Mouse (Mus musculus) CD8-positive naive resting alpha-beta T cell, adult 2 months (primary cell): ENCODE data around the gene Srsf1.
A peak's percentile ranks its signal among the peaks of the same experiment; 100 is the strongest.

Source experiments
- DNase-seq, 2 experiments: peaks; one replicate each; pipeline ENCODE4 v3.0.0; 2022; ENCODE audit warnings: low read depth in 2 of 2, low spot score in 2 of 2

Srsf1 gene

GRCm38 (mm10) chr11:88070392-88070791 is 23.2 kb downstream of the Srsf1 start:
- DNase-seq = no peak

GRCm38 (mm10) chr11:88071113-88071512 is 23.9 kb downstream of the Srsf1 start:
- DNase-seq = no peak

GRCm38 (mm10) chr11:88073343-88073875 is 26.2 kb downstream of the Srsf1 start:
- peak; percentile 54 for DNase-seq

- no peak for DNase-seq
Observed at GRCm38 (mm10) chr11:88075701-88076100, 28.5 kb downstream of the Srsf1 start.

GRCm38 (mm10) chr11:88076394-88076793 is 29.2 kb downstream of the Srsf1 start:
- no peak for DNase-seq

- DNase-seq = no peak
Observed at GRCm38 (mm10) chr11:88083699-88084098, 36.5 kb downstream of the Srsf1 start.

GRCm38 (mm10) chr11:88086737-88087627 is 39.8 kb downstream of the Srsf1 start:
- DNase-seq = peak; percentile 24 to 46

- no peak for DNase-seq
Observed at GRCm38 (mm10) chr11:88089150-88089549, 42.0 kb downstream of the Srsf1 start.

- DNase-seq = no peak
Observed at GRCm38 (mm10) chr11:88090293-88090692, 43.1 kb downstream of the Srsf1 start.

GRCm38 (mm10) chr11:88091949-88092348 is 44.8 kb downstream of the Srsf1 start:
- peak; percentile 42 to 58 for DNase-seq

- no peak for DNase-seq
Observed at GRCm38 (mm10) chr11:88097173-88097572, 50.0 kb downstream of the Srsf1 start.

- no peak for DNase-seq
Observed at GRCm38 (mm10) chr11:88098021-88098729, 51.0 kb downstream of the Srsf1 start, which contains the start of gene Cuedc1. Cuedc1 (plus strand) TSS chr11:88098058.

GRCm38 (mm10) chr11:88098787-88099598 is 51.8 kb downstream of the Srsf1 start:
- peak; percentile 69 to 77 for DNase-seq

GRCm38 (mm10) chr11:88099599-88100023 is 52.4 kb downstream of the Srsf1 start:
- no peak for DNase-seq

GRCm38 (mm10) chr11:88100170-88100569 is 53.0 kb downstream of the Srsf1 start:
- no peak for DNase-seq
